Mouse (Mus musculus) heart, adult 2 months (tissue): ENCODE data around the gene Phpt1.

Experiments used
- CTCF ChIP-seq: fragments of 200-600 bp; IDR thresholded peaks from 2 replicates; pipeline ENCODE4 v1.8.1; 2022; ENCODE audit warnings: antibody characterized with exemption, mild to moderate bottlenecking, moderate library complexity
- POLR2A ChIP-seq: fragments of 200-500 bp; IDR thresholded peaks from 2 replicates; pipeline ENCODE4 v1.6.1; 2011; ENCODE audit warnings: mild to moderate bottlenecking, low read depth, low read length, control low read depth; ENCODE audit not compliant: insufficient read depth

- TF ChIP-seq CTCF: no peak
- TF ChIP-seq POLR2A: no peak
These were observed 13.3 kb upstream of the Phpt1 start for GRCm38 (mm10) chr2:25588227-25588907.
